ENCODE assay signal across 8 mouse cellular contexts in the genomic region with DNA sequence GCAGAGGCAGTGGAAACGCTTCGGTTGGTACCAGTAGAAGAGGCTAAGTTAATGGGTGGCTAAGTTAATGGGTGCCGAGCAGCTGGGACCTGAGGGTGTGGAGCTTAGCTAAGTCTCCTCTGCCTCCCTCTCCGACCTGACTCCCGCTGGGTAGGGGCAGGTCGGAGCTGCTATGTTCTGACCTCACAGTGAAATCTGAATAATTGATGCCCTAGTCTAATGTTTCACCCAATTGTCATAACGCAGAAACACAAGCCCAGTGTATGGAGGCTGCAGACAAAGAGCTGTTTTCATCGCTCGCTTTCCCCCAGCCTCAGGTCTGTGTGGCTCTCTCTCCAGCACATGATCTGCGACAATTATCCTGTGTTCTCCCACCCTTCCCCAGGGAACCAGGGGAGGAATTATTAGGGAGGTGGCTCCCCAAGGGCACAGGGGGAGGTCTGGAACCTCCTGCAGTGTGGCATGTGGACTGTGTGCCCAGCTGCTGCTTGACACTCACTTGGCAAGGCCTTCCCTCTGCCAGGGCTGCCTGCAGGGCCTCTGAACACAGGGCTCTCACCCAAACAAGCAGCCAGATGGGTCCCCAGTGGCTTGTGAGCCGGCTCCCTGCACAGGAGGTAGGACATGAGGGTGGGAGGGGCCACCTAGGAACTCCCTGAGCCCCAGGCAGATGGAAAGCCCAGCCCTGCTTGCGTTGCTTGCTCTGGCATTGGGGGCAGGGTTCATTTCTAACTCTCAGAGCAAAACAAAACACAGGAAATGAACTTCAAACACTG. TPM values are rescaled to one million over a fixed set of nuclear protein-coding genes. Genes with fewer than 3 reads are reported as not detected.
DNase-seq lines count a peak whose midpoint lies in the region; ATAC-seq and TF ChIP-seq lines count a peak whose summit lies in the region.

No protein-coding gene starts in this region.

- 16% methylated on average over 12 of the region's 12 CpGs for WGBS in forebrain, embryonic 13.5 days
- 22% methylated on average over 12 of the region's 12 CpGs for WGBS in midbrain, embryonic 13.5 days
- 42% methylated on average over 12 of the region's 12 CpGs for WGBS in stomach, postnatal 0 days

- H3K4me2 ChIP-seq in forebrain, embryonic 13.5 days, result peak overlapping the region; percentile 14; the same call in 1 of the 2 replicates
- H3K4me2 ChIP-seq in midbrain, embryonic 13.5 days (replicated peaks), result peak overlapping the region; percentile 19; the same call in 1 of the 2 replicates
- H3K4me2 ChIP-seq in stomach, postnatal 0 days (replicated peaks; ENCODE audit: low read depth), result no peak overlapping the region

- no peak overlapping the region for H3K4me3 ChIP-seq in forebrain, embryonic 13.5 days
- no peak overlapping the region for H3K4me3 ChIP-seq in midbrain, embryonic 13.5 days (replicated peaks)
- no peak overlapping the region for H3K4me3 ChIP-seq in stomach, postnatal 0 days (ENCODE audit: low read depth, low read length)

- TF ChIP-seq CTCF in stomach, postnatal 0 days (IDR thresholded peaks at IDR 0.05; ENCODE audit: low read depth), result no peak

- DNase-seq in Muller cell, postnatal 12 days (ENCODE audit: inconsistent ontology term), result peak; percentile 67
- DNase-seq in adrenal gland, postnatal 36 days, result peak; percentile 31 to 63
- DNase-seq in kidney, adult 11 months, result peak; percentile 86
- peak; percentile 69 to 75 for DNase-seq in left cerebral cortex, adult 9 months (ENCODE audit: low spot score in 2 of 2)
- peak; percentile 49 for DNase-seq in stomach, postnatal 0 days (ENCODE audit: low spot score)
- DNase-seq in c-Kit-positive CD71-positive TER-119-positive erythroid progenitor cells, embryonic 14.5 days (ENCODE audit: low spot score), result no peak

- H3K4me1 ChIP-seq in forebrain, embryonic 13.5 days, result peaks cover 20% of the 10 kb centered on the region
- peaks cover 18% of the 10 kb centered on the region for H3K4me1 ChIP-seq in midbrain, embryonic 13.5 days (replicated peaks)
- H3K4me1 ChIP-seq in stomach, postnatal 0 days (replicated peaks; ENCODE audit: control insufficient read depth, insufficient read depth), result no peaks in the 10 kb centered on the region

- H3K27ac ChIP-seq in forebrain, embryonic 13.5 days, result peak overlapping the region; percentile 94
- H3K27ac ChIP-seq in midbrain, embryonic 13.5 days, result peak overlapping the region; percentile 84
- H3K27ac ChIP-seq in stomach, postnatal 0 days (replicated peaks), result 0 out of 2 replicates have a peak overlapping the region, but pooled peaks have one; percentile 45

- H3K9ac ChIP-seq in forebrain, embryonic 13.5 days, result peak overlapping the region; percentile 45; the same call in 1 of the 2 replicates
- peak overlapping the region; percentile 53 for H3K9ac ChIP-seq in midbrain, embryonic 13.5 days (replicated peaks)
- no peak overlapping the region for H3K9ac ChIP-seq in stomach, postnatal 0 days (ENCODE audit: low read length)

- no peaks in the 10 kb centered on the region for H3K9me3 ChIP-seq in forebrain, embryonic 13.5 days (replicated peaks)
- H3K9me3 ChIP-seq in midbrain, embryonic 13.5 days, result no peaks in the 10 kb centered on the region
- no peaks in the 10 kb centered on the region for H3K9me3 ChIP-seq in stomach, postnatal 0 days (ENCODE audit: control insufficient read depth, low read length)

- ATAC-seq in forebrain, embryonic 13.5 days, result peak; percentile 95
- peak; percentile 87 for ATAC-seq in midbrain, embryonic 13.5 days
- ATAC-seq in stomach, postnatal 0 days (ENCODE audit: low FRiP score, low TSS enrichment), result peak; percentile 78

- no peaks in the 10 kb centered on the region for H3K36me3 ChIP-seq in forebrain, embryonic 13.5 days (ENCODE audit: poor library complexity, severe bottlenecking)
- H3K36me3 ChIP-seq in midbrain, embryonic 13.5 days, result no peaks in the 10 kb centered on the region
- no peaks in the 10 kb centered on the region for H3K36me3 ChIP-seq in stomach, postnatal 0 days (ENCODE audit: control insufficient read depth, insufficient read depth, low read length)

- H3K27me3 ChIP-seq in forebrain, embryonic 13.5 days, result no peaks in the 10 kb centered on the region
- H3K27me3 ChIP-seq in midbrain, embryonic 13.5 days, result no peaks in the 10 kb centered on the region
- no peaks in the 10 kb centered on the region for H3K27me3 ChIP-seq in stomach, postnatal 0 days (ENCODE audit: control insufficient read depth, insufficient read depth, low read length)

- TF ChIP-seq EP300 in stomach, postnatal 0 days (optimal IDR thresholded peaks at IDR 0.05), result no peak

RNA-seq across cellular contexts. Expression of gene Klf13, which starts 47.9 kb away (rescaled TPM):
- 10 to 100 TPM; 73.9 to 77.8 TPM for total RNA-seq in adrenal gland, postnatal 36 days (2021)
- polyA plus RNA-seq in forebrain, embryonic 13.5 days (2015; fragmentation: Nextera tagmentation; extraction: Ambion mirVana), result 30.4 and 33.5 TPM in 2 replicates
- 24.4 and 24.7 TPM in 2 replicates for polyA plus RNA-seq in midbrain, embryonic 13.5 days (2015; fragmentation: Nextera tagmentation; extraction: Ambion mirVana)
- polyA plus RNA-seq in stomach, postnatal 0 days (2015; fragmentation: Nextera tagmentation; extraction: Ambion mirVana), result 25.0 and 26.9 TPM in 2 replicates
